Mouse (Mus musculus): ENCODE results near the gene Efcab6.

DNA sequence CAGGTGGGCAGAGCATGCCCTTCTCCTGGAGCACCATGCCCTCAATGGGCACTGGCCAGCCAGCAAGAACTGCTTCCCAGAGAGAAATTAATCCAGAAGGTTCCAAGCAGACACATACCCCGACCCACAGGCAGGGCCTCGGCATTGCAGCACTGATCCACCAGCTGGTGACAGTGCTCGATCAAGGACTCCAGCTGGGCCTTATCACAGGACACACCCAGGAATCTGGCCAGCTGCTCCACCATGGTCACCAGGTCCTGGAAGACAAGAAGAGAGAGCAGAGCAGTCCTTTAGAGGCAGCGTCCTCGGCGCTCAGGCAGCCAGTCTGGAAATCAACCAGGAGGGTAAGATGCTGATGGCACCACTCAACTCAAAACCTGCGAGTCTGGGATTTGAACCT lies 14.9 kb upstream of the Efcab6 start:
- TF ChIP-seq EP300 (IDR thresholded peaks at IDR 0.05; ENCODE audit: low read depth), result no peak
- no peak for TF ChIP-seq CTCF (IDR thresholded peaks at IDR 0.05; ENCODE audit: low read depth)

Data from liver, postnatal 0 days (tissue).